Mouse (Mus musculus) brain, embryonic 14.5 days (tissue): Measurements from ENCODE around the gene Slc48a1.

Experiments used
- CTCF ChIP-seq: fragments of 200-500 bp; IDR thresholded peaks from 2 replicates; pipeline ENCODE4 v1.5.1; 2012; ENCODE audit warnings: inconsistent platforms, mild to moderate bottlenecking, moderate library complexity, borderline replicate concordance; ENCODE audit not compliant: insufficient read depth, insufficient read length; ENCODE audit errors: extremely low read depth
- POLR2A ChIP-seq: fragments of 200-500 bp; IDR thresholded peaks from 2 replicates; pipeline ENCODE4 v1.6.1; 2012; ENCODE audit warnings: mild to moderate bottlenecking, inconsistent platforms, borderline replicate concordance; ENCODE audit not compliant: poor library complexity, insufficient read depth, insufficient read length, severe bottlenecking; ENCODE audit errors: extremely low read depth

DNA sequence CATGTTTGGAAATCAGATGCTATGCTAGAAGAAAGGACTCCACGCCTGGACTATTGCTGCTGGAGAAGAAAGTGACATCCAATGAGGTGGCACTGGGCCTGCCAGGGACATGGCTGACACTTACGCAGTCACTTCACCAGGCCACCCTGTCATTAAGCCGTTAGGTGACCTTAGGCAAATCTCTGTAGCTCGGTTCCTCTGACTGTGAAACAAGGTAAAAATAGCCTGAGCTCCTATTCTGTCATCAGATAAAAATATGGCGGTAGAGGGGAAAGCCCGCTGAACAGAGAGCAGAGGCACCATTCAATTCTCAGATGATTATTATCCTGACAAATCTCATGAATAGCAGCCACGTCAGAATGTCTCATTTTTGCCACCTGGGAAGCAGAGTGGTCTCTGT is 36.2 kb upstream of the Slc48a1 start:
- TF ChIP-seq CTCF (no peak), POLR2A (no peak)
